Mouse (Mus musculus): Measurements from ENCODE around the gene Dcpp2.
A peak's percentile ranks its signal among the peaks of the same experiment; 100 is the strongest.

Gene Dcpp2

DNA sequence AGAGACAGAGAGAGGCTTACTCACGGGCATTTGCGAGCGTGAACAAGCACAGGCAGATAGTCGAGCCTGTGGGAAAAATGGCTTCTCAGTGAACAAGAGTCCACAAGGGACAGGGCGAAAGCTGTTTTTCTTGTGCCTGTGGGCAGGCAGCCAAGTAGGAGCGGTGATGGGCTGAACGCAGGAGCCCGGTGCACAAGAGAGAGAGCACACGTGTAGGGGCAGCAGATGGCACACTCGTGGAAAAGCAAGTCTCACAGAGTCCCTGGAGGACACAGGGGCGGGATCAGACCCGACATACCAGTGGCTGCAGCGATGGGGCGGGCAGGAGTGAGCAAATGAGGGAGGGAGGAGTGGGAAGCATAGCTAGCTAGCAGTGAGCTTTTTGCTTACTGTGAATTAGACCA is 44.4 kb downstream of the Dcpp2 start:
- peak; percentile 35 for DNase-seq (ENCODE audit: low read depth, low spot score)

DNA sequence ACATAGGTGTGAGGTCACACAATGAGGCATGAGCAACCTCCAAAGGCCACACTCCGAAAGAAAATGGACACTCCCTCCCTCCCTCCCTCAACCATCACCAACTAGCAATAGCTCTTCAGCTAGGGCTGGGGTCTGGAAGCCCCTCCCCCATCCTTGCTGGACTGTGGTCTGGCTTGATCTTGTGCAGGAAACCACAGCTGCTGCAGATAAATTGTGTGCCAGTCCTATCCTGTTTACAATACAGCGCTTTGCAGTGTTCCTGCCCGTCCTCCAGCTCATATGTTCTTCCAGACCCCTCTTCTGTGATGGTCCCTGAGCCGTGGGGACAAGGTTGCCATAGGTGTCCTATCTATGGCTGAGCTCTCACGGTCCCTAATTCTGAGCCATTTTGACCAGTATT is 50.5 kb downstream of the Dcpp2 start:
- no peak for DNase-seq (ENCODE audit: low read depth, low spot score)

DNA sequence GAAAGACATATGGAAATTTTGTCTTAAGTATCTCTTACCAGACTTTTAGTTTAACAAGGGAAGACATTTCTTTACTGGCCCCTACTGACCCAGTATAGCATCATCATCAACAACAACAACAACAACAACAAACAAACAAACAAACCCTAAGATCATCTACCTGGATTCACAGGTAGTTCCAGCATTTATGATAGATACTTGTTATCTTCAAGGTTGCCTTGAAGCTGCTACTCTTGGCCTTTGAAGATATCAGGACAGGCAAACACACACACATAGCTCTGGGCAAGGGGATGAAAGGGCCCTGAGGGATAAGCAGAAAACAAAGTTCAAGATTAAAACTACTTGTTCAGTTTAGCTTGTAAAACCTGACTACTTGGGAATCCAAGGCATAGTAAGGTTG is 60.7 kb downstream of the Dcpp2 start, which contains the start of gene Sbp:
Gene Sbp (plus strand): TSS at position 301 of the 400 bp plus-strand sequence.
- DNase-seq (ENCODE audit: low read depth, low spot score), result no peak

DNA sequence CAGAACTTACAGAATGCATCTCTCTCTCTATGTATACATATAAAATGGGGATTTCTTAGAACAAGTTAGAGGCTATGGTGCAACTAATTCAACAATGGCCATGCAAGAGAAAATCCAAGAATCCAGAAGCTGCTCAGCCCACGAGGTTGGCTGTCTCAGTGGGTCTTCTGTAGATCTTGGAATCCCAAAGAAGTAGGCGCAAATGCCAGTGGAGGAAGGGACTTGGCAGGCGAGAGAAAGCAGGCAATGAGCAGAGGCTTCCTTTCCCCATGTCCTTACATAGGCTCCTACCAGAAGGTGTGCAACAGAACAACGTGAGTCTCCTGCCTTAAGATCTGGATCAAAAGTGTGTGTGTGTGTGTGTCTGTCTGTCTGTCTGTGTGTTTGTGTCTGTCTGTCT is 66.8 kb downstream of the Dcpp2 start:
- peak; percentile 47 for DNase-seq (ENCODE audit: low read depth, low spot score)

DNA sequence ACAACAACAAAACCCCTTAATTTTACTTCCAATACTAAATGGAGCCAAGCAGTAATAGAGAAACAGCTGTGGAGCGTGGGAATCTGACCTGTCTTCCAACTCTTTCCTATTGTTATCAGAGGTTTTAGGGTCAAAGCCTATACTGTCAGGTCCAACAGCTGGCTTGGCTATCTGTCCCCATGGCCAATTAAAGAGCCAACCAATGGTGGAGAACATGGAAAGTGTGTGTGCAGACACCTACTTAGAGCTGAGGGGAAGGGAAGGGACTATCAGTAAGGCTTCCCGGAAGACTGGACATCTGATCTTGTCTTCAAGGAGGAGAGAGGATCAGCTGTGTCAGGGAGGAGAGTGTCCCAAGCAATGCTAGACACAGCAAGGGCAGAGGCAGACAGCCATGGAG is 68.4 kb downstream of the Dcpp2 start:
- no peak for DNase-seq (ENCODE audit: low read depth, low spot score)

All from telencephalon, adult 2 months (tissue).